Mouse (Mus musculus) bone marrow macrophage, adult 2 months (primary cell): Measurements from ENCODE around the gene Olfr1342.

Experiments
- CTCF ChIP-seq: IDR thresholded peaks from 2 replicates; pipeline ENCODE4 v1.5.1; 2012; ENCODE audit warnings: low read depth, mild to moderate bottlenecking, low read length, moderate library complexity
- POLR2A ChIP-seq: IDR thresholded peaks from 2 replicates; pipeline ENCODE4 v1.6.1; 2012; ENCODE audit warnings: mild to moderate bottlenecking, low read depth, low read length, borderline replicate concordance

DNA sequence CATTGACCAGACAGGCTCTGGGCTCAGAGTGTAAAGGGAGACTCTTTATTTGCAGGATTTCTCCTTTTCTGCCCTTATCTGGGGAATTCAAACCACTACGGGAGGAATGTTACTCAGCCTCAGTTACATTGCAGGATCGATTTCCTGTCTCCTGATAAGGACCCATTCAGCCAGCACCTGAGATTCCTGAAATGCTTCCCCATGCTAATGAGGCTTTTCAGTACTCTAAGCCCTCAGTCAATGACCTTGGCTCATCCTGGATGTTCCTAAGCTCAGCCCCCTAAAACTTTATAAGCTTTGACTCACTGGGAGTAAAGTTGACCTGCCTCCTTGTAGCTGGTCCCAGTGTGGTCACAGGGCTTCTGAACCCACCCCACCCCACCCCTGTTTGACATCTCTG, 5.5 kb downstream of the Olfr1342 start:
- TF ChIP-seq CTCF (no peak), POLR2A (no peak)
